Mouse (Mus musculus) heart, adult 10 weeks (tissue): ENCODE data around the gene Klhl26. TPM values are rescaled to one million over a fixed set of nuclear protein-coding genes. Genes with fewer than 3 reads are reported as not detected.

Experiments used
- polyA plus RNA-seq: library from polyadenylated mRNA; stranded (reverse); fragments of 350-450 nt; fragmentation: Illumina TruSeq; extraction: RNeasy Lipid Tissue Mini Kit (QIAGEN cat#74804); gene quantifications from one replicate; pipeline ENCODE4 v1.2.3, GENCODE M21; 2014; ENCODE audit warnings: low read depth, low replicate concordance

The Klhl26 gene
- polyA plus RNA-seq, result 9.1 TPM

GRCm38 (mm10) chr8:70476333-70477268 lies at the start of gene Klhl26:
TSS of gene Klhl26 (minus strand) at chr8:70476968.

GRCm38 (mm10) chr8:70510228-70510915 lies 33.6 kb upstream of the Klhl26 start, which contains the start of gene Uba52:
TSS of gene Uba52 (minus strand) at chr8:70510801.

GRCm38 (mm10) chr8:70506328-70507026 lies 29.7 kb upstream of the Klhl26 start, which contains the start of gene Rex1bd:
TSS of gene Rex1bd (minus strand) at chr8:70506752.

GRCm38 (mm10) chr8:70492664-70493640 lies 16.2 kb upstream of the Klhl26 start, which contains the start of gene Crlf1:
TSS of gene Crlf1 (plus strand) at chr8:70493158.

GRCm38 (mm10) chr8:70486941-70487520 lies 10.3 kb upstream of the Klhl26 start, which contains the start of gene Tmem59l:
TSS of gene Tmem59l (minus strand) at chr8:70487358.

GRCm38 (mm10) chr8:70439055-70439847 lies 37.5 kb downstream of the Klhl26 start, which contains the start of gene Crtc1:
TSS of gene Crtc1 (minus strand) at chr8:70439579.

Other genes starting within 250 kb of the Klhl26 start
- gene Sugp2, start 242.7 kb downstream of the Klhl26 start, polyA plus RNA-seq, result 26.3 TPM
- 8.0 TPM for gene Armc6, start 242.5 kb downstream of the Klhl26 start, polyA plus RNA-seq
- gene Homer3, start 194.1 kb downstream of the Klhl26 start, polyA plus RNA-seq, result 7.0 TPM
- 22.8 TPM for gene Ddx49, start 174.5 kb downstream of the Klhl26 start, polyA plus RNA-seq
- 126 TPM for gene Cope, start 174.4 kb downstream of the Klhl26 start, polyA plus RNA-seq
- gene Cers1, start 161.2 kb downstream of the Klhl26 start, polyA plus RNA-seq, result 0.68 TPM
- gene Gdf1, start 147.2 kb downstream of the Klhl26 start, polyA plus RNA-seq, result not detected
- 27.5 TPM for gene Upf1, start 123.7 kb downstream of the Klhl26 start, polyA plus RNA-seq
- gene Comp, start 103.4 kb downstream of the Klhl26 start, polyA plus RNA-seq, result 11.6 TPM
- gene Crtc1, start 37.4 kb downstream of the Klhl26 start, polyA plus RNA-seq, result 7.9 TPM
- not detected for gene Tmem59l, start 10.4 kb upstream of the Klhl26 start, polyA plus RNA-seq
- 0.63 TPM for gene Crlf1, start 16.2 kb upstream of the Klhl26 start, polyA plus RNA-seq
- 105 TPM for gene Rex1bd, start 29.8 kb upstream of the Klhl26 start, polyA plus RNA-seq
- gene Uba52, start 33.8 kb upstream of the Klhl26 start, polyA plus RNA-seq, result 1,940 TPM
- gene Fkbp8, start 50.8 kb upstream of the Klhl26 start, polyA plus RNA-seq, result 152 TPM
- 118 TPM for gene Kxd1, start 51.0 kb upstream of the Klhl26 start, polyA plus RNA-seq
- gene Ell, start 62.5 kb upstream of the Klhl26 start, polyA plus RNA-seq, result 11.8 TPM
- 33.1 TPM for gene Isyna1, start 117.4 kb upstream of the Klhl26 start, polyA plus RNA-seq
- gene Ssbp4, start 131.9 kb upstream of the Klhl26 start, polyA plus RNA-seq, result 42.1 TPM
- gene Lrrc25, start 139.2 kb upstream of the Klhl26 start, polyA plus RNA-seq, result 2.3 TPM
- 2.1 TPM for gene Gdf15, start 155.5 kb upstream of the Klhl26 start, polyA plus RNA-seq
- gene Pgpep1, start 183.4 kb upstream of the Klhl26 start, polyA plus RNA-seq, result 23.9 TPM
- 90.3 TPM for gene Lsm4, start 196.3 kb upstream of the Klhl26 start, polyA plus RNA-seq
- gene Jund, start 222.0 kb upstream of the Klhl26 start, polyA plus RNA-seq, result 59.5 TPM
- gene Iqcn, start 226.5 kb upstream of the Klhl26 start, polyA plus RNA-seq, result not detected
- not detected for gene Gm3336, start 241.6 kb upstream of the Klhl26 start, polyA plus RNA-seq
- 7.0 TPM for gene Pde4c, start 246.8 kb upstream of the Klhl26 start, polyA plus RNA-seq